Mouse (Mus musculus): ENCODE measurements at regions not wholly inside any gene's neighbourhood (a gene's known extent, or its start where the extent isn't known, plus 50 kb on each side); places are given as distances from the start of the nearest gene placed in this dataset.

DNA sequence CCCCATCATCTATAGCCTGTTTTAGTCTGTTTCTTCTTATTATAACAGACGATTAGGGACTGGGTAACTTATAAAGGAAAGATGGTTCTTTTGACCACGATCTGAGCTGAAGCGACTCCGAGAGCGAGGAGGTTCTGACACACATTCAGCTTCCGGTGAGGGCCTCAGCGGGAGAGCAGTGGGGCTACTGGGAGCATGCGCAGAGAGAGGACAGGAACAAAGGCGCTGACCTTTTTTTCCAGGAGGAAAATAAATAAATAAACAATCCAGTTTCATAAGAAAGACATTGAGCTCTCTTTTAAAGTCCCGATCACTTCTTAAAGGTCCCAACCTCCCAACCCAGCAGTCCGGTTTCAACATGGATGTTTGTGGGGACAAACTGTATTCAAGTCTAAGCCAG, 230.6 kb downstream of the Dact1 start:
- POLR2A ChIA-PET: interaction anchor here in 1 of 4 experiments (0.7 to 1.2 kb wide), 2 partner anchors 73 to 288 kb away, joined by 3 to 4 read pairs; no protein-coding TSS in a partner anchor
- CTCF ChIA-PET: no interaction called here

GRCm38 (mm10) chr12:71541961-71542360, 232.3 kb downstream of the Dact1 start:
- ChIA-PET POLR2A (no interaction called here), CTCF (no interaction called here)

DNA sequence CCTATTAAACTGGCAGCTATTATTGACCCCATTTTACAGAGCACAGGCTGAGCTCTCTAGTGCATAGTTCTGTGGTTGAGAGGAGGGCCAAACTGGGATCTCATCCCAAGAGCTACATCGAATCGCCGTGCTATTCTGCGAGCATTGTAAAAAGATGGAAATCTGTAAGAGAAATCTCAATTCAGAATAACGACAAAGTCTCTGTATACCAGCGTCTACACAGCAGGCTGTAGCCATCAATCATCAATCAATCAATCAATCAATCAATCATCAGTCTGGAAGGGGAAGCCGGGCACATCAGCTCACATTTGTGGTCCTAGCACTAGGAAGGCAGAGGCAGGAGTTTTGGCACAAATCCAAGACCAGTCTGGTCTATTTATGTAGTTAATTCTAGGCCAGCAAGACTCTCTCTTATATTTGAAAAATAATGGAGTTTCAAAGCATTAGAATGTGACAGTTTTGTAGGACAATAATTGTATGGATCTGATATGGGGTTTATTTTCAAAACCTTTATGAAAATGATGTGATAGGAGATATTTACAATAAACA, 234.0 kb downstream of the Dact1 start:
- ChIA-PET CTCF (no interaction called here), POLR2A (interaction anchor here in 2 of 4 experiments (0.5 to 1.4 kb wide), 4 partner anchors 9 to 430 kb away, joined by 3 to 4 read pairs (median 3); no protein-coding TSS in a partner anchor)

GRCm38 (mm10) chr12:71544401-71545159, 234.9 kb downstream of the Dact1 start:
- CTCF ChIA-PET: no interaction called here
- POLR2A ChIA-PET: no interaction called here

DNA sequence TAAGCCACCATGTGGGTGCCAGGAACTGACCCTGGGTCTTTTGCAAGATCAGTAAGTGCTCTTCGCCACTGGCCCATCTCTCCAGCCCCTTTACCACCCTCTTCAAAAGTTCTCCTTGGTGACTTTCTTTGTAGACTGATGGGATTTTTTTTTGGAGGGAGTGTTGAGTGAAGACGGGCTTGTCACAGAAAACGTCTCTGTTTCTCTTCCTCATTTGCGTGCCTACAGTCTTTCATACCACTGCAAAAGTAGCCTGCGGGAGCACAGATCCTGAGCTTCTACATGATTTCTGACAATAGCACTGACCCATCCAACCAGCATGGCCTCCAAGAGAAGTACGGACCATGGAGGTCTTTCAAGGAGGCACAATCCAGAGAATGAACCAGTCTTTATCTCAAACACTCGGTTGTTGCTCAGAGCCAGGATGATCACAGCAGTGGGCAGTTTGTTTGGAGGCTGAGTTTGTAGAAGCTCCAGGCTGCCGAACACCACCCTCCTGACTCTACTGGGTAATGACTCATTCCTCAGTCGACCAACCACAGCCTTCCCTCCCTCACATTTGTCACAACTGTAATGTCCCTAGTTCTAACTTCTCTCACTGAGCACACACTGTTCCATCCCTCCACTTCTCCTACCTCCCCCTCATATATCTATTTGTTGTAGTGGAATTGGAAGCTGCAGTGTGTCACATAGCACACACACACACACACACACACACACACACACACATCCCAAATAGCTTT, 237.0 kb downstream of the Dact1 start:
- ChIA-PET CTCF (no interaction called here), POLR2A (interaction anchor here in 2 of 4 experiments (0.5 to 1.0 kb wide), 2 partner anchors 21 to 435 kb away, joined by 3 read pairs; no protein-coding TSS in a partner anchor)

DNA sequence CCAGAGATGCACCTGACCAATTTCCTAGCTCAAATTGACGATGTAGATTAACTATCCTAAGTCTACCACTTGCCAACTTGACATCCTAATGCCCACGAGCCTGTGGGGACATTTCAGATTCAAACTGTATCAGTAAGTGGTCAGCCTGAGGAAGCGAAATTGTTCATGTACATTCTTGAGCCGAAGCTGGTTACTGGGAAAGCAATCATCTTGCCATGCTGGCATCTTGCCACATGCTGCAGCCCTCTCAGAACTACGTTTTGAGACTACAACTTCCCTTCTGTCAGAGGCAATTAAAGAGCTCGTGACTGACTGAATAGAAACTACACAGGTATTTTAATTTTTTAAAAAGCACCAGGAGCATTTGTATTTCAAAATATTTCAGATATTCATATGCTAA, 239.7 kb downstream of the Dact1 start:
- POLR2A ChIA-PET: interaction anchor here in 1 of 4 experiments (0.7 to 1.0 kb wide), 2 partner anchors 16 to 33 kb away, joined by 3 read pairs; no protein-coding TSS in a partner anchor
- CTCF ChIA-PET: no interaction called here

- ChIA-PET CTCF (no interaction called here), POLR2A (no interaction called here)
Observed at GRCm38 (mm10) chr12:71554212-71554611, 244.5 kb downstream of the Dact1 start.

DNA sequence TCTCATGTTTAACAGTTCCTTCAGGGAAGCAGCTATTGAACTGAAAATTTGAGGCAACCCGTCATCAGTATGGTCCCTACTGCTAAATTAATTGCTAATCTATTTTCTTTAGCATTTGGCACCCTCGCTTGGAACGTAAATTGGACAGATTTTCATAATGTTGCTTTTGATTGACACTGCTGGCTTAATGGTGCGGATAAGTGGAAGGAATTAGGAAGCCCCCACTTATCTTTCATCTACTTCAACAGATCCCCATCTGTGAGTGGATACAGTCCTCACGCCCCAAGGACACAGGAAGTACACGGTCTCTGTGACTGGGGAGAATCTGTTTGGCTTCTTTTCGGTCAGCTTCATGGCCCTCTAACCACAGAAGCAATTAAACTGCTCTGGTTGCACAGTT, 251.6 kb downstream of the Dact1 start:
- CTCF ChIA-PET: no interaction called here
- POLR2A ChIA-PET: no interaction called here

- POLR2A ChIA-PET: no interaction called here
- CTCF ChIA-PET: interaction anchor here in 1 of 4 experiments (0.7 kb wide), 1 partner anchor 44 kb away, joined by 3 read pairs; no protein-coding TSS in a partner anchor
Observed at GRCm38 (mm10) chr12:71561918-71562572, 252.4 kb downstream of the Dact1 start.

DNA sequence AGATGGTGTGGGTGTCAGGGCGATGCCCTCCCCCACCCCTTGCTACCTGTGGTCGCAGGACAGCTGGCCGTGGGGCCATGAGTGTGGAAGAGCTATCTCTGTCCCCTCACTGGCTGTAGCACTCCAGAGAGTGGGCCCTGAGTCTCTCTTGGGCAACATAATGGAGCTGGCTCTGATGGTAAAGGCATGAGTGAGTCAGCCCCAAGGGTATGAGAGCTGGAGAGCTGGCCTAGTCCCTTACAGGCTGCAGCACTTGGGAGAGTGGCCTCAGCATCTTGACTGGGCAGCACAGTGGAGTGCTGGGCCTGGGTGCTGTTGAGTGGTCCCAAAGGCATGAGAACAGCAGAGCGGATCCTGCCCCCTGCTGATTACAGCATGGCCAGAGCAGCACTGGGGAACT, 253.5 kb downstream of the Dact1 start:
- ChIA-PET CTCF (interaction anchor here in 1 of 4 experiments (0.6 to 1.3 kb wide), 3 partner anchors 14 to 490 kb away, joined by 3 read pairs; no protein-coding TSS in a partner anchor), POLR2A (interaction anchor here in 1 of 4 experiments (0.6 kb wide), 1 partner anchor 506 kb away, joined by 3 read pairs; no protein-coding TSS in a partner anchor)

DNA sequence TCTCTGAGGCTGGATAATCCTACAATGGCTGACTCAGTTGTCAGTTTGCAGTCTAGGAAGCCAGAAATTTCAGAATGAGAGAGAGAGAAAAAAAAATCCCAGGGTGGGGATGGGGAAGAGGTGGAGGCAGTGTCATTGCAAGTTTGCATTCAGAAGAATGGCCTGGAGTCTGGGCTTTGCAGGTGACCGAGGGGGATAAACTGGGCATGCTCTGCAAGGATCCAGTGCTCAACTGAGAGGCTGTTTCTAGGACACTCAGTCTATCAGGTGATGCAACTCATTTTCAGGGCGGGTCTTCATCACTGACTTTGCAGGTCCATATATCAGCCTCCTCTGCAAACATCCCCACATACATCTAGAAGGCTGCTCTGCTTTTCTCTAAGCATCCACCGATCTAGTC, 256.7 kb downstream of the Dact1 start:
- POLR2A ChIA-PET: no interaction called here
- CTCF ChIA-PET: interaction anchor here in 1 of 4 experiments (0.6 kb wide), 1 partner anchor 395 kb away, joined by 4 read pairs; no protein-coding TSS in a partner anchor

GRCm38 (mm10) chr12:71568251-71568650, 258.6 kb downstream of the Dact1 start:
- ChIA-PET CTCF (no interaction called here), POLR2A (interaction anchor here in 2 of 4 experiments (0.6 kb wide), 3 partner anchors 11 to 344 kb away, joined by 3 read pairs; no protein-coding TSS in a partner anchor)

GRCm38 (mm10) chr12:71568880-71569390, 259.3 kb downstream of the Dact1 start:
- ChIA-PET CTCF (interaction anchor here in 2 of 4 experiments (0.6 kb wide), 2 partner anchors 210 to 304 kb away, joined by 3 to 5 read pairs; no protein-coding TSS in a partner anchor), POLR2A (interaction anchor here in 1 of 4 experiments (0.6 kb wide), 2 partner anchors 12 to 345 kb away, joined by 3 read pairs; no protein-coding TSS in a partner anchor)

DNA sequence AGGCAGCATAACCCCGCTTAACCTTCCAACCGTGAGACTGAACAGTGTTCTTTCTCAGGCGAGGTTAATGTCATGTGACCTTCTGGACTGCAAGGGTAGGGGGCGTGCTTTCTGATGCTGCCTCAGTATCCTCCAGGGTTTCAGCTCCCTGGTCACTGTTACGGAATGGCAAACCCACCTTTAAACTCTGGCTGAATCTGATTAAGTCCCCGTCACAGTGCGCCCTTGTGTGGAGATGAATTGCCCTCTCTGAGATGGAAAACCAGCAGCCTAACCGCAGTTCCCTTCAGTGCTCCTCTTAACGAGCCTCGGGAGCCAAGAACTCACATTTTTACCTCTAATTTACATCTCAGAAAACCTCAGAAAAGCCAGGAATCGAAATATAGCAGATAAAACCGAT, 260.0 kb downstream of the Dact1 start:
- CTCF ChIA-PET: no interaction called here

GRCm38 (mm10) chr12:71570116-71570515, 260.4 kb downstream of the Dact1 start:
- POLR2A ChIA-PET: no interaction called here
- CTCF ChIA-PET: no interaction called here

More for the DNA sequence above, 260.0 kb downstream of the Dact1 start:
- POLR2A ChIA-PET: no interaction called here

- POLR2A ChIA-PET: interaction anchor here in 2 of 4 experiments (0.6 kb wide), 2 partner anchors 96 to 480 kb away, joined by 3 to 8 read pairs; no protein-coding TSS in a partner anchor
Observed at GRCm38 (mm10) chr12:71572833-71573446, 257.9 kb upstream of the Daam1 start.

DNA sequence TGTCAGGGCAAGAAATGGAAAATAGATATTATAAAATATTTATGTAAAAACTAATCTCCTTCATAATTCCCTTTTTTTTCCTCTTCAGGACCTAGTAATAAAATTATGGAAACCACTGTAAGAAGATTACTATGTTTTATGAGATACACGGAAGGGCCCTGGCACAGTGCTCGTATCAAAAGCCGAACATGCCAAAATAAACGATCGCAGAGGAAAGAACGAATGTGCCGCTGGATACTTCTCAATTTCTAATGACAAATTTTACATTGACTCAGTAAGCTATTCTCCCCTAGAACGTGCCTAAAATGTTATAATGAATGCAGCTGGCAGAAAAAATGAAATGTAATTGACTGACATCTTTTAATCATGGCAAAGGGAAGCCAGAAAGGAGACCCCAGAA, 257.4 kb upstream of the Daam1 start:
- ChIA-PET POLR2A (no interaction called here), CTCF (interaction anchor here in 1 of 4 experiments (0.6 kb wide), 1 partner anchor 219 kb away, joined by 3 read pairs; no protein-coding TSS in a partner anchor)

More at GRCm38 (mm10) chr12:71572833-71573446, 257.9 kb upstream of the Daam1 start:
- CTCF ChIA-PET: interaction anchor here in 1 of 4 experiments (0.6 kb wide), 1 partner anchor 218 kb away, joined by 3 read pairs; no protein-coding TSS in a partner anchor

- CTCF ChIA-PET: no interaction called here
- POLR2A ChIA-PET: no interaction called here
Observed at GRCm38 (mm10) chr12:71574685-71575084, 256.2 kb upstream of the Daam1 start.
